Mouse (Mus musculus) testis, adult 2 months (tissue): ENCODE measurements around the gene Rps10. TPM values are rescaled to one million over a fixed set of nuclear protein-coding genes. Genes with fewer than 3 reads are reported as not detected.

Source experiments
- H3K27ac ChIP-seq: fragments of 200-500 bp; 2 replicates; pipeline ENCODE4 v1.5.1; 2012; ENCODE audit warnings: low read depth, low read length; ENCODE audit not compliant: control insufficient read depth, insufficient read depth
- H3K27me3 ChIP-seq: fragments of 200-500 bp; 2 replicates; pipeline ENCODE4 v1.6.1; 2012; ENCODE audit warnings: mild to moderate bottlenecking, low read length, moderate library complexity; ENCODE audit not compliant: control insufficient read depth, insufficient read depth
- H3K36me3 ChIP-seq: fragments of 200-500 bp; 2 replicates; pipeline ENCODE4 v1.6.1; 2012; ENCODE audit warnings: mild to moderate bottlenecking, low read length; ENCODE audit not compliant: control insufficient read depth, insufficient read depth
- H3K4me1 ChIP-seq: fragments of 200-500 bp; 2 replicates; pipeline ENCODE4 v1.6.1; 2012; ENCODE audit warnings: low read length; ENCODE audit not compliant: control insufficient read depth, insufficient read depth
- H3K4me3 ChIP-seq: fragments of 200-500 bp; 2 replicates; pipeline ENCODE4 v1.5.1; 2012; ENCODE audit warnings: low read depth, mild to moderate bottlenecking, low read length, moderate library complexity, mixed read lengths; ENCODE audit not compliant: control insufficient read depth
- CTCF ChIP-seq: fragments of 200-500 bp; IDR thresholded peaks from 2 replicates; pipeline ENCODE4 v1.5.1; 2012; ENCODE audit warnings: low read depth, mild to moderate bottlenecking, inconsistent platforms, low read length, moderate library complexity; ENCODE audit not compliant: control insufficient read depth, insufficient read depth, insufficient replicate concordance
- POLR2A ChIP-seq: fragments of 200-500 bp; IDR thresholded peaks from 2 replicates; pipeline ENCODE4 v1.6.1; 2012; ENCODE audit warnings: low read depth, mild to moderate bottlenecking, inconsistent platforms, low read length, moderate library complexity; ENCODE audit not compliant: control insufficient read depth
- polyA plus RNA-seq: library from polyadenylated mRNA; depleted of rRNA; stranded (reverse); fragments of >200 nt; gene quantifications from 2 replicates; pipeline ENCODE4 v1.2.3, GENCODE M21; 2012

The Rps10 gene
- polyA plus RNA-seq, 1 experiment, result 262 TPM

GRCm38 (mm10) chr17:27611994-27612393, 24.5 kb downstream of the Rps10 start:
- no peak for TF ChIP-seq CTCF
- TF ChIP-seq POLR2A, result no peak
- no peak overlapping the region for H3K27ac ChIP-seq
- peaks cover 4% of the 10 kb centered on the region; the same call in 1 of the 2 replicates for H3K4me1 ChIP-seq
- no peaks in the 10 kb centered on the region for H3K27me3 ChIP-seq
- H3K36me3 ChIP-seq, result no peaks in the 10 kb centered on the region; the same call in 1 of the 2 replicates
- no peak overlapping the region for H3K4me3 ChIP-seq

- peaks cover 4% of the 10 kb centered on the region; the same call in 1 of the 2 replicates for H3K4me1 ChIP-seq
- TF ChIP-seq CTCF (no peak), POLR2A (no peak)
- H3K27me3 ChIP-seq, result no peaks in the 10 kb centered on the region
- no peak overlapping the region for H3K4me3 ChIP-seq
- no peaks in the 10 kb centered on the region; the same call in 1 of the 2 replicates for H3K36me3 ChIP-seq
- no peak overlapping the region for H3K27ac ChIP-seq
Measured at GRCm38 (mm10) chr17:27611519-27611884, 25.0 kb downstream of the Rps10 start.

- Histone ChIP-seq H3K4me3 (no peak overlapping the region), H3K27me3 (no peaks in the 10 kb centered on the region), H3K4me1 (peaks cover 4% of the 10 kb centered on the region; the same call in 1 of the 2 replicates), H3K27ac (no peak overlapping the region), H3K36me3 (no peaks in the 10 kb centered on the region; the same call in 1 of the 2 replicates)
- no peak for TF ChIP-seq CTCF
- no peak for TF ChIP-seq POLR2A
Measured at GRCm38 (mm10) chr17:27610679-27611518, 25.6 kb downstream of the Rps10 start.

GRCm38 (mm10) chr17:27609576-27609975, 26.9 kb downstream of the Rps10 start:
- no peak for TF ChIP-seq CTCF
- TF ChIP-seq POLR2A, result no peak
- no peak overlapping the region for H3K4me3 ChIP-seq
- H3K27ac ChIP-seq, result no peak overlapping the region
- peaks cover 4% of the 10 kb centered on the region; the same call in 1 of the 2 replicates for H3K4me1 ChIP-seq
- no peaks in the 10 kb centered on the region for H3K27me3 ChIP-seq
- no peaks in the 10 kb centered on the region; the same call in 1 of the 2 replicates for H3K36me3 ChIP-seq

- Histone ChIP-seq H3K4me3 (no peak overlapping the region), H3K36me3 (no peaks in the 10 kb centered on the region), H3K27me3 (no peaks in the 10 kb centered on the region), H3K4me1 (no peaks in the 10 kb centered on the region), H3K27ac (no peak overlapping the region)
- TF ChIP-seq CTCF (no peak), POLR2A (no peak)
Measured at GRCm38 (mm10) chr17:27603522-27604234, 32.8 kb downstream of the Rps10 start.

GRCm38 (mm10) chr17:27603036-27603435, 33.4 kb downstream of the Rps10 start:
- Histone ChIP-seq H3K27ac (no peak overlapping the region), H3K4me1 (no peaks in the 10 kb centered on the region), H3K4me3 (no peak overlapping the region), H3K36me3 (no peaks in the 10 kb centered on the region), H3K27me3 (no peaks in the 10 kb centered on the region)
- no peak for TF ChIP-seq CTCF
- TF ChIP-seq POLR2A, result no peak

GRCm38 (mm10) chr17:27600869-27601268, 35.6 kb downstream of the Rps10 start:
- TF ChIP-seq POLR2A (no peak), CTCF (no peak)
- no peak overlapping the region for H3K4me3 ChIP-seq
- H3K27ac ChIP-seq, result no peak overlapping the region
- no peaks in the 10 kb centered on the region for H3K27me3 ChIP-seq
- no peaks in the 10 kb centered on the region for H3K4me1 ChIP-seq
- no peaks in the 10 kb centered on the region for H3K36me3 ChIP-seq
